Mouse (Mus musculus) kidney, adult 18-20 months (tissue): Measurements from ENCODE around the gene Rbm20.

Experiments
- DNase-seq: peaks from one replicate; pipeline ENCODE4 v3.0.0; 2021

Rbm20 gene

GRCm38 (mm10) chr19:53855781-53856180, 178.7 kb downstream of the Rbm20 start:
- DNase-seq: no peak

GRCm38 (mm10) chr19:53856794-53857193, 179.7 kb downstream of the Rbm20 start:
- DNase-seq: no peak

- no peak for DNase-seq
Measured at GRCm38 (mm10) chr19:53857962-53858361, 180.9 kb downstream of the Rbm20 start.

- DNase-seq: peak; percentile 7
Measured at GRCm38 (mm10) chr19:53859149-53859548, 182.0 kb downstream of the Rbm20 start.

GRCm38 (mm10) chr19:53859593-53859992, 182.5 kb downstream of the Rbm20 start:
- no peak for DNase-seq

GRCm38 (mm10) chr19:53861346-53861745, 184.2 kb downstream of the Rbm20 start:
- no peak for DNase-seq

- no peak for DNase-seq
Measured at GRCm38 (mm10) chr19:53862573-53863246, 185.6 kb downstream of the Rbm20 start.

GRCm38 (mm10) chr19:53867238-53867637, 190.1 kb downstream of the Rbm20 start:
- no peak for DNase-seq

- no peak for DNase-seq
Measured at GRCm38 (mm10) chr19:53868125-53868524, 191.0 kb downstream of the Rbm20 start.

- no peak for DNase-seq
Measured at GRCm38 (mm10) chr19:53868796-53869195, 191.7 kb downstream of the Rbm20 start.

GRCm38 (mm10) chr19:53869427-53870385, 192.6 kb downstream of the Rbm20 start:
- DNase-seq: no peak

- no peak for DNase-seq
Measured at GRCm38 (mm10) chr19:53870568-53870967, 193.5 kb downstream of the Rbm20 start.

GRCm38 (mm10) chr19:53871502-53871901, 194.4 kb downstream of the Rbm20 start:
- no peak for DNase-seq

GRCm38 (mm10) chr19:53872994-53873713, 196.0 kb downstream of the Rbm20 start:
- DNase-seq: no peak

- DNase-seq: no peak
Measured at GRCm38 (mm10) chr19:53875246-53875645, 198.1 kb downstream of the Rbm20 start.

- no peak for DNase-seq
Measured at GRCm38 (mm10) chr19:53877779-53878178, 200.7 kb downstream of the Rbm20 start.

- DNase-seq: no peak
Measured at GRCm38 (mm10) chr19:53880460-53880859, 203.4 kb downstream of the Rbm20 start.

- DNase-seq: no peak
Measured at GRCm38 (mm10) chr19:53881786-53882185, 204.7 kb downstream of the Rbm20 start.

GRCm38 (mm10) chr19:53885450-53885849, 208.3 kb downstream of the Rbm20 start:
- DNase-seq: no peak

- no peak for DNase-seq
Measured at GRCm38 (mm10) chr19:53886576-53887370, 209.7 kb downstream of the Rbm20 start.

- DNase-seq: no peak
Measured at GRCm38 (mm10) chr19:53887822-53888221, 210.7 kb downstream of the Rbm20 start.

GRCm38 (mm10) chr19:53888331-53888730, 211.2 kb downstream of the Rbm20 start:
- DNase-seq: no peak
